Mouse (Mus musculus): ENCODE measurements around the gene Tada2b. TPM values are rescaled to one million over a fixed set of nuclear protein-coding genes. Genes with fewer than 3 reads are reported as not detected.

The Tada2b gene
- polyA plus RNA-seq, 1 experiment from 2014 or later = 5.3 TPM

DNA sequence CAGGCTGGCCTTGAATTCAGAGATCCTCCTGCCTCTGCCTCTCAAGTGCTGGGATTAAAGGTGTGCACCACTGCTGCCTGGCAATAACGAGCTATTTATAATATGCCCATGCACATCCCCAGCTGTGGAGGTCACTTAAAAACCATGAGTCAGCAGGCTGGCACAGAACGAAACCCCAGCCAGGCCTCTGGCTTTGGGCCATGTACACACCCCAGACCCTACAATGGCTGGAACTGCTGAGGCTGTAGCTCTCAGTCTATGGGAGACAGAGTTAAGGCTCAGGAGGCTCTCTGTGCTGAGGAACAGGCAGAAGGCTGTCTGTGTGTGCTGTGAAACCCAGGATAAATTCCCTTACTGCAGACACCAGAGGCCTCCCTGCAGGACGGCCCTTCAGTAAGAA, 43.3 kb downstream of the Tada2b start:
- H3K27ac ChIP-seq (ENCODE audit: low read depth, low read length) = no peak overlapping the region
- WGBS = 60% methylated on average over 3 of the region's 3 CpGs
- no peak overlapping the region for H3K4me2 ChIP-seq (ENCODE audit: low read depth, low read length)
- H3K4me1 ChIP-seq (ENCODE audit: control insufficient read depth, insufficient read depth, low read length) = no peaks in the 10 kb centered on the region
- no peaks in the 10 kb centered on the region for H3K9me3 ChIP-seq (ENCODE audit: control insufficient read depth, low read length)
- no peaks in the 10 kb centered on the region for H3K36me3 ChIP-seq (ENCODE audit: control insufficient read depth, insufficient read depth, low read length)
- no peak overlapping the region for H3K4me3 ChIP-seq (ENCODE audit: low read depth, low read length)
- no peak for ATAC-seq (ENCODE audit: low read depth)
- no peaks in the 10 kb centered on the region for H3K27me3 ChIP-seq (ENCODE audit: control insufficient read depth, insufficient read depth, low read length)
- no peak overlapping the region for H3K9ac ChIP-seq (replicated peaks; ENCODE audit: low read depth, low read length)

DNA sequence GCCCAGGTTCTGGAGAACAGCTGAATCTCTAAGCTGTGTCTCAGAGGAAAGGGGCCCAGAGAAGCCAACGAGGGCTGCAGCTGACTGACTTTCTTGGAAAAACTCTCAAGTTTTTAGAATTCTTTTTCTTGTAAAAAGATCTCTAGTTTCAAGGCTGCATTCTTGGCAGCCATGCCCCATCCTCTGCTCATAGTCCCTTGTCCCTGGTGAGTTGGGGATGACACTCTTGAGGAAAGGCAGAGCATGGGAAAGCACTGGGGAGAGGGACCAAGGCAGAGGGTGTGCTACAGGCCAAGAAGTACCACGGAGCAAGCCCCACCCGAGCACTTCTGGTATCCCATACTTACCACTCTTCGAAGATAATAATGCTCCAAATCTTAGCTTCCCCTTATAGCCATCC, 47.2 kb downstream of the Tada2b start:
- peaks cover 7% of the 10 kb centered on the region; the same call in 1 of the 2 replicates for H3K4me1 ChIP-seq (ENCODE audit: control insufficient read depth, insufficient read depth, low read length)
- H3K36me3 ChIP-seq (ENCODE audit: control insufficient read depth, insufficient read depth, low read length) = no peaks in the 10 kb centered on the region
- H3K4me2 ChIP-seq (ENCODE audit: low read depth, low read length) = no peak overlapping the region
- no peaks in the 10 kb centered on the region for H3K27me3 ChIP-seq (ENCODE audit: control insufficient read depth, insufficient read depth, low read length)
- H3K9ac ChIP-seq (replicated peaks; ENCODE audit: low read depth, low read length) = no peak overlapping the region
- no peak overlapping the region for H3K27ac ChIP-seq (ENCODE audit: low read depth, low read length)
- 86% methylated on average over 4 of the region's 4 CpGs for WGBS
- no peak overlapping the region for H3K4me3 ChIP-seq (ENCODE audit: low read depth, low read length)
- no peaks in the 10 kb centered on the region for H3K9me3 ChIP-seq (ENCODE audit: control insufficient read depth, low read length)
- ATAC-seq (ENCODE audit: low read depth) = no peak

GRCm38 (mm10) chr5:36434398-36434967, 49.6 kb downstream of the Tada2b start:
- ATAC-seq (ENCODE audit: low read depth) = no peak
- Histone ChIP-seq H3K4me3 (ENCODE audit: low read depth, low read length) (no peak overlapping the region), H3K27me3 (ENCODE audit: control insufficient read depth, insufficient read depth, low read length) (no peaks in the 10 kb centered on the region), H3K9me3 (ENCODE audit: control insufficient read depth, low read length) (no peaks in the 10 kb centered on the region), H3K4me2 (ENCODE audit: low read depth, low read length) (no peak overlapping the region), H3K9ac (replicated peaks; ENCODE audit: low read depth, low read length) (no peak overlapping the region), H3K36me3 (ENCODE audit: control insufficient read depth, insufficient read depth, low read length) (no peaks in the 10 kb centered on the region), H3K4me1 (ENCODE audit: control insufficient read depth, insufficient read depth, low read length) (peaks cover 7% of the 10 kb centered on the region; the same call in 1 of the 2 replicates), H3K27ac (ENCODE audit: low read depth, low read length) (no peak overlapping the region)
- WGBS = 44% methylated on average over 9 of the region's 9 CpGs

- H3K27me3 ChIP-seq (ENCODE audit: control insufficient read depth, insufficient read depth, low read length) = no peaks in the 10 kb centered on the region
- no peaks in the 10 kb centered on the region for H3K9me3 ChIP-seq (ENCODE audit: control insufficient read depth, low read length)
- H3K27ac ChIP-seq (ENCODE audit: low read depth, low read length) = no peak overlapping the region
- no peak overlapping the region for H3K4me3 ChIP-seq (ENCODE audit: low read depth, low read length)
- H3K9ac ChIP-seq (replicated peaks; ENCODE audit: low read depth, low read length) = no peak overlapping the region
- H3K36me3 ChIP-seq (ENCODE audit: control insufficient read depth, insufficient read depth, low read length) = no peaks in the 10 kb centered on the region
- WGBS = 80% methylated on average over 2 of the region's 2 CpGs
- H3K4me1 ChIP-seq (ENCODE audit: control insufficient read depth, insufficient read depth, low read length) = peaks cover 7% of the 10 kb centered on the region; the same call in 1 of the 2 replicates
- ATAC-seq (ENCODE audit: low read depth) = no peak
- no peak overlapping the region for H3K4me2 ChIP-seq (ENCODE audit: low read depth, low read length)
Observed at GRCm38 (mm10) chr5:36431711-36432110, 52.4 kb downstream of the Tada2b start.

GRCm38 (mm10) chr5:36429551-36429950, 54.5 kb downstream of the Tada2b start:
- WGBS = 86% methylated on average over 3 of the region's 3 CpGs
- H3K9me3 ChIP-seq (ENCODE audit: control insufficient read depth, low read length) = no peaks in the 10 kb centered on the region
- no peak overlapping the region for H3K27ac ChIP-seq (ENCODE audit: low read depth, low read length)
- ATAC-seq (ENCODE audit: low read depth) = no peak
- no peak overlapping the region for H3K4me2 ChIP-seq (ENCODE audit: low read depth, low read length)
- no peaks in the 10 kb centered on the region for H3K36me3 ChIP-seq (ENCODE audit: control insufficient read depth, insufficient read depth, low read length)
- peaks cover 3% of the 10 kb centered on the region; the same call in 1 of the 2 replicates for H3K4me1 ChIP-seq (ENCODE audit: control insufficient read depth, insufficient read depth, low read length)
- H3K9ac ChIP-seq (replicated peaks; ENCODE audit: low read depth, low read length) = no peak overlapping the region
- no peak overlapping the region for H3K4me3 ChIP-seq (ENCODE audit: low read depth, low read length)
- H3K27me3 ChIP-seq (ENCODE audit: control insufficient read depth, insufficient read depth, low read length) = no peaks in the 10 kb centered on the region

GRCm38 (mm10) chr5:36427831-36428230, 56.3 kb downstream of the Tada2b start:
- Histone ChIP-seq H3K27ac (ENCODE audit: low read depth, low read length) (no peak overlapping the region), H3K4me1 (ENCODE audit: control insufficient read depth, insufficient read depth, low read length) (no peaks in the 10 kb centered on the region), H3K4me2 (ENCODE audit: low read depth, low read length) (no peak overlapping the region), H3K27me3 (ENCODE audit: control insufficient read depth, insufficient read depth, low read length) (no peaks in the 10 kb centered on the region), H3K9me3 (ENCODE audit: control insufficient read depth, low read length) (no peaks in the 10 kb centered on the region), H3K36me3 (ENCODE audit: control insufficient read depth, insufficient read depth, low read length) (no peaks in the 10 kb centered on the region), H3K9ac (replicated peaks; ENCODE audit: low read depth, low read length) (no peak overlapping the region), H3K4me3 (ENCODE audit: low read depth, low read length) (no peak overlapping the region)
- 32% methylated on average over 11 of the region's 11 CpGs for WGBS
- no peak for ATAC-seq (ENCODE audit: low read depth)

DNA sequence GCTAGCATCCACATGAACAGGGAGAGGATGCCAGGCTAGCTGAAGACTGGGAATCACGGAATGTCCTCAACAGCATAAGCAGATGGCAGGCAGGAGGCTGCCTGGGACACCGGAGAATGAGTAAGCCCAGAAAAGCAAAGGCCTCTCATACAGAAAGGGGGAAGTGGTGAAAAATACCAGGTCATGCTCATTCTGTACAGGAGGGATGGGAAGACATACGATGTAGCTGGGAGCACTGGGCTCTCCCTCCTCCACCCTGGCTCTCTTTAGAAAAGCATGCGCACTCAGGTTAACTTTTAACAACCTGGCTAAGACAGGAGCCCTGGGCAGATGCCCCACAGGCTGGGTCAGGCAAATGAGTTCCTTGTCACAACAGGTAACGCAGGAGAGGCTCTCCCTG, 57.7 kb downstream of the Tada2b start:
- Histone ChIP-seq H3K9ac (replicated peaks; ENCODE audit: low read depth, low read length) (no peak overlapping the region), H3K36me3 (ENCODE audit: control insufficient read depth, insufficient read depth, low read length) (no peaks in the 10 kb centered on the region), H3K4me2 (ENCODE audit: low read depth, low read length) (no peak overlapping the region), H3K4me3 (ENCODE audit: low read depth, low read length) (no peak overlapping the region), H3K27me3 (ENCODE audit: control insufficient read depth, insufficient read depth, low read length) (no peaks in the 10 kb centered on the region), H3K9me3 (ENCODE audit: control insufficient read depth, low read length) (no peaks in the 10 kb centered on the region), H3K4me1 (ENCODE audit: control insufficient read depth, insufficient read depth, low read length) (no peaks in the 10 kb centered on the region), H3K27ac (ENCODE audit: low read depth, low read length) (no peak overlapping the region)
- 81% methylated on average over 5 of the region's 5 CpGs for WGBS
- ATAC-seq (ENCODE audit: low read depth) = no peak

DNA sequence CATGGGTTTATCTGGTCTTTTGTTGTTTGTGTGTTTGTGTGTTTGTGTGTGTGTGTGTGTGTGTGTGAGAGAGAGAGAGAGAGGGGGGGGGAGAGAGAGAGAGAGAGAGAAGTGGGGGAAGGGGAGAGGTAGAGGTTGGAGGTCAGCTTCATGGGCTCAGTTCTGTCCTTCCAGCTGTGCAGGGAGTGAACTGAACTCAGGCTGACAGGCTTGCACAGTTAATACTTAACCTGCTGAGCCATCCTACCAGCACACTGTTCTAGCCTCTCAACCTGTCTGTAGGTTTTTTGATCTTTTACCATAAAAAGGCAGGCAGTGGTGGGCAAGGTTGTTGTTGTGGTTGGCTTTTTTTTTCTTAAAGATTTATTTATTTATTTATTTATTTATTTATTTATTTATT, 59.4 kb downstream of the Tada2b start:
- Histone ChIP-seq H3K4me3 (ENCODE audit: low read depth, low read length) (no peak overlapping the region), H3K4me2 (ENCODE audit: low read depth, low read length) (no peak overlapping the region), H3K9me3 (ENCODE audit: control insufficient read depth, low read length) (no peaks in the 10 kb centered on the region), H3K9ac (replicated peaks; ENCODE audit: low read depth, low read length) (no peak overlapping the region), H3K27ac (ENCODE audit: low read depth, low read length) (no peak overlapping the region), H3K4me1 (ENCODE audit: control insufficient read depth, insufficient read depth, low read length) (no peaks in the 10 kb centered on the region), H3K36me3 (ENCODE audit: control insufficient read depth, insufficient read depth, low read length) (no peaks in the 10 kb centered on the region), H3K27me3 (ENCODE audit: control insufficient read depth, insufficient read depth, low read length) (no peaks in the 10 kb centered on the region)
- ATAC-seq (ENCODE audit: low read depth) = no peak
